Mouse (Mus musculus) CD4-positive, CD25-positive, alpha-beta regulatory T cell, adult 2 months (primary cell): ENCODE measurements at regions not wholly inside any gene's neighbourhood (a gene's known extent, or its start where the extent isn't known, plus 50 kb on each side); places are given as distances from the start of the nearest gene placed in this dataset.
"Not testable (repeated sequence)": the region's sequence is repeated elsewhere in the genome, so short reads cannot be mapped to it uniquely, and the experiment has no call there.

ENCODE experiments used
- DNase-seq: peaks from one replicate; pipeline ENCODE4 v3.0.0-alpha.2; 2012; ENCODE audit warnings: low read depth, low spot score

- DNase-seq, result no peak
Measured at GRCm38 (mm10) chr10:68956539-68956938, 194.7 kb upstream of the Rhobtb1 start.

GRCm38 (mm10) chr10:68961376-68961775 is 189.9 kb upstream of the Rhobtb1 start:
- DNase-seq, result no peak

GRCm38 (mm10) chr10:68963090-68963489 is 188.1 kb upstream of the Rhobtb1 start:
- DNase-seq, result no peak

- DNase-seq, result no peak
Measured at GRCm38 (mm10) chr10:68965271-68965670, 186.0 kb upstream of the Rhobtb1 start.

GRCm38 (mm10) chr10:68967976-68968968 is 183.0 kb upstream of the Rhobtb1 start:
- DNase-seq, result no peak

GRCm38 (mm10) chr10:68970521-68970920 is 180.7 kb upstream of the Rhobtb1 start:
- DNase-seq, result no peak

- DNase-seq, result no peak
Measured at GRCm38 (mm10) chr10:68974771-68975170, 176.5 kb upstream of the Rhobtb1 start.

- no peak for DNase-seq
Measured at GRCm38 (mm10) chr10:68976443-68977025, 174.7 kb upstream of the Rhobtb1 start.

GRCm38 (mm10) chr10:68978115-68978514 is 173.1 kb upstream of the Rhobtb1 start:
- peak; percentile 57 for DNase-seq

GRCm38 (mm10) chr10:68979949-68980348 is 171.3 kb upstream of the Rhobtb1 start:
- DNase-seq, result no peak

GRCm38 (mm10) chr10:68982288-68982687 is 168.9 kb upstream of the Rhobtb1 start:
- no peak for DNase-seq

GRCm38 (mm10) chr10:68990584-68990983 is 160.7 kb upstream of the Rhobtb1 start:
- no peak for DNase-seq

GRCm38 (mm10) chr10:68999610-69000009 is 151.6 kb upstream of the Rhobtb1 start:
- no peak for DNase-seq

- no peak for DNase-seq
Measured at GRCm38 (mm10) chr10:69001654-69002435, 149.4 kb upstream of the Rhobtb1 start.

GRCm38 (mm10) chr10:69005199-69005872 is 145.9 kb upstream of the Rhobtb1 start:
- peak; percentile 68 for DNase-seq

- not testable (repeated sequence) for DNase-seq
Measured at GRCm38 (mm10) chr10:69008679-69009078, 142.6 kb upstream of the Rhobtb1 start.

- no peak for DNase-seq
Measured at GRCm38 (mm10) chr10:69020811-69021743, 130.2 kb upstream of the Rhobtb1 start.

GRCm38 (mm10) chr10:69033410-69033809 is 117.8 kb upstream of the Rhobtb1 start:
- DNase-seq, result no peak

- no peak for DNase-seq
Measured at GRCm38 (mm10) chr10:69034390-69035120, 116.7 kb upstream of the Rhobtb1 start.

- DNase-seq, result not testable (repeated sequence)
Measured at GRCm38 (mm10) chr10:69035536-69035935, 115.7 kb upstream of the Rhobtb1 start.
